Mouse (Mus musculus) lung, adult 2 months (tissue): ENCODE results near the gene Cbx4.

Experiments
- CTCF ChIP-seq: fragments of 200-500 bp; IDR thresholded peaks from 2 replicates; pipeline ENCODE4 v1.5.1; 2011; ENCODE audit warnings: mild to moderate bottlenecking, low read length, control low read depth; ENCODE audit not compliant: insufficient read depth
- POLR2A ChIP-seq: fragments of 200-500 bp; IDR thresholded peaks from 2 replicates; pipeline ENCODE4 v1.6.1; 2011; ENCODE audit warnings: low read depth, mild to moderate bottlenecking, control low read depth, low read length, borderline replicate concordance; ENCODE audit errors: extremely low read depth

DNA sequence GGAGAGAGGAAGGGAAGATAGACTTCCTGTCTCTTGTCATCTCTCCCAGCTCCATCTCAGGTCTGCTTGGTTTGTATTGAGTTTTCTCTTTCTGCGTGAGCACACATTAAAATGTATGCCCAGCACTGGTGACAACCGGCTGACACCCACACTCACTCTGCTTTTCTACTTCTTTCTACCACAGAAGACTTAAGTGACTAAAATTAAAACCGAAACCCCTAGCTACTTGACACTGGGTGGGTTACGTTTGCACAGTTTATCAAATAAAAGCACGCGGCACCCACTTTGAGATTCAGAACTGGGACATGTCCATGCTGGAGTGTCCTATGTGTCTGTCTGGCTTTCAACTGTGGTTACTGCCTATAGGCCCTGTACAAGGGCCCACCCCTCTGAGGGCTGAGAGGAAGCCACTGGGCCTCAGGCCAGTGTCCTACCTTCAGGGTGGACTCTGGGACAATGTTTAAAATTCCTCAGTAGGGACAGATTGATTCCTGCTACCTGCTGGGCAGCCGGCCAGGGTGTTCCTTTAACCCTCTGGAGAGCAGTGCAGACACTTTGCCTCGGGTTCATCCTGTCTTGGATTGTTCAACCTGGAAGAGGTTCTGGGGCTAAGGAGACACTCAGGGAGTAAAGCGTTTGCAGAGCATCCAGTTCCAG lies 23.5 kb upstream of the Cbx4 start:
- TF ChIP-seq CTCF (no peak), POLR2A (no peak)
